Mouse (Mus musculus): Measurements from ENCODE around the gene Zbtb43.

GRCm38 (mm10) chr2:33486866-33487265 is 18.5 kb upstream of the Zbtb43 start:
- TF ChIP-seq POLR2A (IDR thresholded peaks at IDR 0.05; ENCODE audit: borderline replicate concordance, insufficient read depth, low read length): no peak
- TF ChIP-seq CTCF (IDR thresholded peaks at IDR 0.05; ENCODE audit: borderline replicate concordance, insufficient read depth, low read depth, low read length): peak; percentile 98
